Mouse (Mus musculus) granulocyte monocyte progenitor cell, adult 5-6 weeks (primary cell): ENCODE data around the gene Tgfbr2. TPM values are rescaled to one million over a fixed set of nuclear protein-coding genes. Genes with fewer than 3 reads are reported as not detected.

ENCODE experiments used
- ATAC-seq: replicated peaks from 2 replicates; pipeline ENCODE4 v1.8.0; 2016; ENCODE audit warnings: mild to moderate bottlenecking, moderate TSS enrichment, inconsistent platforms; ENCODE audit not compliant: poor library complexity, severe bottlenecking
- total RNA-seq, 2 experiments: library from RNA; stranded (forward) in 1 of 2; stranded (reverse) in 1 of 2; fragments of 200-712, 200-1000 nt in 1 of 2; fragments of >200 nt in 1 of 2; fragmentation: Nextera tagmentation in 1 of 2; gene quantifications; 2 replicates each; pipeline ENCODE4 v1.2.3; 2014 to 2017

The Tgfbr2 gene
- total RNA-seq, 2 experiments from 2014 or later: 6.5 to 6.8 TPM

- ATAC-seq: no peak
Measured at GRCm38 (mm10) chr9:116162866-116163374, 12.2 kb downstream of the Tgfbr2 start.

DNA sequence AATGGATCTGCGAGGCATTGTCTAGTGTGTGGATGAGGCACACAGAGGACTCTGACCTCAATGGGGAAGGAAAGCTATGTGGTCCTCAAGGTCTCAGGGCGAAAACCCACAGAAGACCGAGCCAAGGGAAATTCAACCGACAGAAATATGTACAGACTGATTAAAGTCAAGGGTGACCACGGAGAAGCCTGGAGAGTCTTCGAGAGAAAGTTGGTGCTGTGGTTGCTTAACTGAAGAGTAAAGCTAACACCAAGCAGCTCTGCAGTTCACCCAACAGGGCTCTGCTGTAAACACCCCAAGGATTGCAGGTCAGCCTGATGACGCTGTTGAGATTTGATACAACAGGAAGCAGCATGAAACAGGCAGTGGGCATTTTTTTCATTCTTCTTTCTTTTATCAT is 14.3 kb downstream of the Tgfbr2 start:
- peak; percentile 74 for ATAC-seq

DNA sequence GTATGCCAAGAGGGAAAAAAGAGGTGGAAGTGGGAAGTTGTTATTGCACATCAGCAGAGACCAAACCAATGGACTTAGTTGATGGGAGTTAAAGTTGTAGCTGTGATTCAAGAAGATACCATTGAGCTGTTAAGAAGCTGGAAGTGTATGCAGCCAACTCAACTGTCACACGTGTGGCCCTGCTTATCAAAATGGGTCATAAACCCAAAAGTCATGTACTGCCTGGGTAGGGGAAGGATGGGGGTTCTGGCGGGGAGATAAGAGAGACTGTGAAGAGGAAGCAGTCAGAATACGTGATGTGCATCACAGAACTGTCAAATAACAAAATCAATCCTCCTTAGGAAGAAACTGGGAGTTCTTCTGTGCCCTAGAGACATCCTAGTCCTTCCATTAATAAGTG is 15.1 kb downstream of the Tgfbr2 start:
- ATAC-seq: peak; percentile 45

- ATAC-seq: no peak
Measured at GRCm38 (mm10) chr9:116156501-116156900, 18.7 kb downstream of the Tgfbr2 start.

- no peak for ATAC-seq
Measured at GRCm38 (mm10) chr9:116152878-116153277, 22.3 kb downstream of the Tgfbr2 start.

DNA sequence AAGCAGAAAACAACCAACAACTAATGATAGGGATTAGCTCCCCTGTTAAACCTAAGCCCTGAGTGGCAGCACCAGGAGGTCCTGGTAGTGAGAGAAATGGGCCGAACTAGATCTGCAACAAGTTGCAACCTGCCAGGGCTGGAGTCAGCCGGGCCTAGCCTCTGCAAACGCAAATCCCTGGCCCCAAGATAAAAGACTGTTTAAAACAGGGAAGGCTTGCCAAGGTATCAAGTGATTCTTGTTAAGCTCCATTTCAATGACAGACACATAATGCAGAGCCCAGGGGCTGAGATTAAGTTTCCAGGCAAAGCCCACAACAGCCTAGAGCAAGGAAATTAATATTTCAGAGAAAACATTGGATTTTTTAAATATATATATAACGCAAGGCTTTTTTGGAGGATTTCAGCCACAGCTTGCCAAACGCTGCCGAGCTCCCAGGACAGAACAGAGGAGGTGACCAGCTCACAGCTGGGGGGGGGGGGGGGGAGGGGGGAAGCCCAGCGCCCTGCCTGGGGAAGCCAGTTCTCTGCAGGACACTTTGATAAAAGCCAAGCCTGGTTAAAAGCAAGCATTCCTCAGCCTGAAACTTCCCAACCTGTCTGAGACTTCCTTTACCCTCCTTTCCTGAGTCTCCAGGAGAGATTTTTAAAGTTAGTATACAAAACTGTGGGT is 24.3 kb downstream of the Tgfbr2 start:
- ATAC-seq: no peak

GRCm38 (mm10) chr9:116148809-116149208 is 26.4 kb downstream of the Tgfbr2 start:
- no peak for ATAC-seq

GRCm38 (mm10) chr9:116146235-116146634 is 28.9 kb downstream of the Tgfbr2 start:
- 0 out of 2 replicates have a peak, but pooled peaks have one; percentile 17 for ATAC-seq

DNA sequence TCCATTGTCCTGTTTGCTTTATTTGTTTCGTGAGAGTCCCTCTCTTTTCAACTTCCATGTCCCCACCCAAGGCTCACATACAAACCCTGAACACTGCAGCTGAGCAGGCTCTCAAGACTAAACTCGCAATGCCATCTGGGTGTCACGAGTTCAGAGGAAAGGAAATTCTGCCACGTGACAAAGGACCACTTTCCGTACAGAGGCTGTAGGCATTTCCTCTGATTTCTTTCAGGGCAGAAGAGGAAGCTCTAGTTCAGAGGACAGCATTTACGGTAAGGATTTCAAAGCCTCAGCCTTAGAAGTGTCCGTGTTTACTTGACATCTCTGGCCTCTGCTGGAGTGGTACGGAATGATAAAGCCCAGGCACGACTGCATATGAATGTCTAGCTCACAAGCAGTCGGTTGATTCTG is 29.9 kb downstream of the Tgfbr2 start:
- ATAC-seq: peak; percentile 95

DNA sequence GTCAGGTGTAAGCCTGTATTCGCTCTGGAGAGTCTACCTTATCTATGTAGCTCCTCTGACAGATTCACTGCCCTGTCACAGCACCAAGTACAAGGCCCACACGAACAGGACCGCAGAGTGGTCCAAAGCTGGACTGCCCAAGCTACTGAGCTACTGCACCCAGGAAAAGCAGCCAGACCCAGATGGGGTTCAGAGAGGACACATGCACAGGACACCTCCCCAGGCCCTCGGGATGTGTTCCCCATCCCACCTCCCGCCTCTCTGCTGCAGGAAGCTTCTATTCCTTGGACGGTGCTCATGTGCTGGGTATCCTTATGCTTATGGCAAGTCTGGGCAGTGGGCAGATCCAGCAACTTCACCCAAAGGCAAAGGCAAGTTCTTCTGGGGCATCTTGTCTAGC is 34.7 kb downstream of the Tgfbr2 start:
- no peak for ATAC-seq

DNA sequence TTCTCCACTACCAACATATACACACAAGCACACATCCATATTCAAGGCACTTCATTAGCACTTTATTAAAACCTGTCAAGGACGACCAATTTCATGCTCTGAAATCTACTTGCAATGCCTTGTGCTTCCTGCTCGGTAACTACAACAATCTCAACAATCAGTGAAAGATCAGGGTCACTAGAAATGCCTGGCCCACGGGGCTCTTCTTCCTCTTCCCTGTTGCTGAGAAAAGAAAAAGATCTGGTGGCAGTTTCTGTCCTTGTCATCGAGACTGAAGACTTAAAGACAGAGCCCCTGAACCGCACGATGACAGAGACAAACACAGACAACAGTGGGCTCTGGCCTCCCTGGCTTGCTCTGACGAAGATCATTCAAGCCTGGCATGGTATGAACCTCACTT is 35.6 kb downstream of the Tgfbr2 start:
- ATAC-seq: 0 out of 2 replicates have a peak, but pooled peaks have one; percentile 14

GRCm38 (mm10) chr9:116138595-116139134 is 36.5 kb downstream of the Tgfbr2 start:
- ATAC-seq: peak; percentile 45

- ATAC-seq: no peak
Measured at GRCm38 (mm10) chr9:116137645-116138044, 37.5 kb downstream of the Tgfbr2 start.

DNA sequence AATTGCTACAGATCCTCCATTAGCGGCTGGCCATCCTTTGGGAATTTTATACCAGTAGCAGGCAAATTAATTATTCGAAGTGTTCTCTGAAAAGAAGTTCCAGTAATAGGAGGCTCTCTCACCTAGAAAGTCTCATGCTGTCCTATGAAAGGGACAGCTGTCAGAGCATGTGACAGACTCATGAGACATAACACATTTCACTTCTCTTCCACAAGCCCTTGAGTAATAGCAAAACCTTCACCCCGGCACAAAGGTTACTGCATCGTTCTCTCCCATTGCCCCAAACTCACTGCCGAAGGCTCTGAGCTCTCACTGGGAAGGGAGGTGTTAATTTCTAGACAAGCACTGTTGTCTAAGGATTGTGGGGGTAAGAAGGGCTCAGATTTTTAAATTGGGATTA is 38.3 kb downstream of the Tgfbr2 start:
- ATAC-seq: peak; percentile 47

- no peak for ATAC-seq
Measured at GRCm38 (mm10) chr9:116136146-116136545, 39.0 kb downstream of the Tgfbr2 start.

- ATAC-seq: no peak
Measured at GRCm38 (mm10) chr9:116134488-116134887, 40.7 kb downstream of the Tgfbr2 start.

GRCm38 (mm10) chr9:116133312-116133980 is 41.7 kb downstream of the Tgfbr2 start:
- peak; percentile 29 for ATAC-seq

DNA sequence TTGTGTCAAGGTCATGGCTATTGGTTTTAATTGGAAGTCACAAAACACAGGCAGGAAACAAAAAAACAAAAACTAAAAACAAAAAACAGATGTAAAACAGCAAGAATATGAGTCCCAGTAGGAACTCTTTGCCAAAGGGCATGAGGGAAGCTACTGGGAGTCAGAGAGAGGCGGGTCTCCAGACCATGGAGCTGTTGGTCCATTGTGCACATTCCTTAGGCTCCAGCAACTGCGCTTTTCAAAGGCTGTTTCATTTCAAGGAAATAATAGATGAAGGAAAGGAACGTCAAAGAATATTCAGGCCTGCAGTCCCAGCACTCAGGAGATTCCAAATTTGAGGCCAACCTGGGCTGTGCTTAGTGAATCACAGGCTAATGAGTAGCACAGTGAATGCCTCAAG is 46.3 kb downstream of the Tgfbr2 start:
- ATAC-seq: no peak

DNA sequence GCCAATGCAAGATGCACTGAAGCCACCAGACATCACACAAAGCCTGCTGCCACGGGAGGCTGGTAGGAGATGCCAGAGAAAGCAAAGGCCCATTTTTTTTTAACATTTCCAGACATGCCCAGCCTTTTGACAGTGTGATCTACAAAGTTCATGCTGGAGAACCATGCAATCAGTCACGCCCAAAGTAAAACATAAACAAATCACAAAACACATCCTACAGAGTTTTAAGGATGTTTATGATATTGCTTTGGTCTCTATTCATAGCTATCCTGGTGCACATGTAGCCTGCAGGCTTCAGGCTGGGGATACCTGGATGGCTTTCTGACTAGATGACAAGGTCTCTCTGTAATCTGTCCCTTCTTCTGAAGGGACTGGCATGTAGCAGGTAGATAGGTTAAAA is 46.8 kb downstream of the Tgfbr2 start:
- no peak for ATAC-seq

DNA sequence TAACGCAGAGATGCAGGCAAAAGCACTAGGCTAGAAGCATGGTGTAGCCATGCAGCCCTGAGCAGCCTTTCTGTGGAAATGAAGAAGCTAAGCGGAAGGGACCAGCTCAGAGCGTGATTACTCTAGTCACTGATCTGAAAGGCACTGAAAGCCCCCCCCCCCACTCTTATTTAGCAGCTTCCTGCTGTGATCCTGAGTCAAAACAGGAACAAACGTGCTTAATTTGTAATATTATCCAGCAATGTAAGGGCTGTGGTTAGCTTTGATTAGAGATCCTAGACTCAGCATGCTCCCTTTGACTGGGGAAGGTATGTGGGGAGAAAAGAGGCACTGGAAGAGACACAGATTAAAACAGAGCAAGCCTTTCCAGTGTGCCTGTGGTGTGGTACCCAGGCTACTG is 48.7 kb downstream of the Tgfbr2 start:
- peak; percentile 25 for ATAC-seq

DNA sequence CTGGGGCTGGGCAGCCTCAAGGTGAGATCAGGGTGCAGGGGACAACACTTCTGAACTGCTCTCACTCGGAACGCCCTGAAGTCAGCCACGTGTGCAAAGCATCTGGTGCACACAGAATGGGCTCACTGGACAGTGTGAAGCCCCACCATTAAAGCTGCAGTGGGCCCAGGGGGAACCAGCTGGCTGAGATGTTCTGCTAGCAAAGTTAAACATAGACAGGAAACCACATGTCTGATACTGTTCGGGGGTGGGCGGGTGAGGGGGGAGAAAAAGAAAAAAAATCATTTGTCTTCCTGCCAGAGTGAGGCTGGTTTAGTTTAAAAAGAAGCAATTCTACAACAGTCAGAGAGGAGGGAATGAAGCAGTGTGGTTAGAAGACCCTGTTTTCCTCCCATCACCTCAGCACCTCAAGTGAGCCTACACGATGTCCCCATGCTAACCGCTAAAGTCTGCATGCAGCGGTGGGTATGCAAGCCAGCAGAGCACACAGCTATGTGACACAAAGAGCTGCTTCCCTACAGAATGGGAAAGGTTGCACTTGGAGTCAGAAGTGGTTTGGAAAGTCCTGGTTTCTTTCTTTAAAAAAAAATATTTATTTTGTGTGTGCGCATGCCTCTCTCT is 52.1 kb downstream of the Tgfbr2 start:
- ATAC-seq: peak; percentile 50
